Mouse (Mus musculus): ENCODE data around the gene Pik3cg. TPM values are rescaled to one million over a fixed set of nuclear protein-coding genes. Genes with fewer than 3 reads are reported as not detected.
A peak's percentile ranks its signal among the peaks of the same experiment; 100 is the strongest.
"Not testable (repeated sequence)": the region's sequence is repeated elsewhere in the genome, so short reads cannot be mapped to it uniquely, and the experiment has no call there.

The Pik3cg gene
- polyA plus RNA-seq (2015; fragmentation: Nextera tagmentation; extraction: Ambion mirVana) = 2.1 and 2.2 TPM in 2 replicates

DNA sequence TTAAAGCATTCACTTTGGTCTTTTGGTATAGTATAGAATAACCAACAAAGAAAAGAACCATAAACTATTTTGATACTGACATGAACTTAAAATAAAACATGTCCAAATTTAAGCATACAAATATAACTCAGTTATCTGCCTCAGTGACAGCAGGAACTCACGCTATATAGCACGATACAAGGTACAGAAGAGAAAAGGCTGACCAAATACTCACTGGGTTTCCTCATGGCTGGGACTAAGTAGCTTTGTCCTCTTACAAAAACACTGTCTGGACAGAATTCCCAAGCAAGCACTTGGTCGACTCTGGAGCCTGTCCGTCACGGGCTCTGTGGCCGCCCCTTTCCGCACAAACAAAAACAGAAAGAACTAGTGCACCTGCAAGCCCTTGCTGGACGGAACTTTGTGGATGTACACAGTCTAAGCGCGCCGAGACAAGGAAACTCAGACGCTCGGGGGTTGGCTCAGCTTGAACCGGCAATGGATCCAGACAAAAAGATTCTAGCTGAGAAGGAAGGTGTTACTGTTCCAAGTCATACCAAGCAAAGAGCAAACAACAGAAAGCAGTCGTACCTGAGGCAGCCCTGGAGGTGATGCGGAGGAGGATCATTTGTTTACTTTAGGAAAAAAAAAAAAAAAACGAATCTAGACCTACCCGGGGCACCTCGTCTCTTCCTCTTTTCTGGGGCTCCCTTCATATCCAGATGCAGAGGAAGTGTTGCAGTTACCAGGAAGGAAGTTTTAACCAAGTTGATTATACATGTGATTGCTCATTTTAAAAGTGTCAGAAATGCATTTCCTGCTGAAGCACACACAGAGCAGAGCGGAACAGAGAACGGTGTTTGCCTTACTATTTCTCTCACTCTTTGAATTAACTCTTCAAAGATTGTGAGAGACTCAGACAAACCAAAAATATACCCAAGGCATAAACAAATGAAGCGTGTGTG lies at the start of gene Pik3cg:
Gene Pik3cg (minus strand): TSS at position 712 of the 944 bp plus-strand sequence.
- ATAC-seq = peak; percentile 60
- Histone ChIP-seq H3K4me2 (ENCODE audit: low read depth, low read length) (peak within 1 kb of the TSS; percentile 40), H3K27ac (ENCODE audit: low read length) (no peak within 1 kb of the TSS), H3K9me3 (ENCODE audit: control insufficient read depth, low read length) (no peaks in the 10 kb centered on the region), H3K9ac (ENCODE audit: low read depth, low read length) (peak within 1 kb of the TSS; percentile 11; the same call in 1 of the 2 replicates), H3K27me3 (replicated peaks; ENCODE audit: control insufficient read depth, insufficient read depth, low read length) (no peaks in the 10 kb centered on the region), H3K4me3 (ENCODE audit: low read length) (peak within 1 kb of the TSS; percentile 33), H3K4me1 (ENCODE audit: control insufficient read depth, insufficient read depth, low read length) (no peaks in the 10 kb centered on the region), H3K36me3 (ENCODE audit: control insufficient read depth, insufficient read depth, low read length) (no peaks in the 10 kb centered on the region)
- 40% methylated on average over 22 of the region's 22 CpGs for WGBS

DNA sequence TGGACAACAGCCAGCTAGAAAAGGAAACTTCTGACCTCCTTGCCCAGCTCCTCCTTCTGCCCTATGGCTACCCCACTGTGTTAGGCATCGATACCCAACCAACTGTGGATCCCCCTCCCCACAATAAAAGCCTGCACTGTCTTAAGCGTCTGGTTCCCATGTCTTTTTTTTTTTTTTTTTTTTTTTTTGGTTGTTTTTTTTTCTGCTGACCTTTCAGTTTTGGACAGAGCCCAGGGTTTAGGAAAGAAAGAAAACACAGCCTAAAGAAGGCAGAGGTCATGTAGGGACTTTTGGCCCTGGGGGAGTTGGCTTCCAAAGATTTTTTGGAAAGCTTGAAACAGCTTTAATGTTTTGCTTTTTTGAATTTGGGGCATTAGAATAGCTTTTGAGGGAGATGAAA lies 40.0 kb upstream of the Pik3cg start:
- H3K4me1 ChIP-seq (ENCODE audit: control insufficient read depth, insufficient read depth, low read length) = no peaks in the 10 kb centered on the region
- no peaks in the 10 kb centered on the region for H3K9me3 ChIP-seq (ENCODE audit: control insufficient read depth, low read length)
- ATAC-seq = no peak
- H3K4me3 ChIP-seq (ENCODE audit: low read length) = no peak overlapping the region
- H3K9ac ChIP-seq (ENCODE audit: low read depth, low read length) = no peak overlapping the region
- 67% methylated on average over 2 of the region's 2 CpGs for whole genome bisulfite sequencing
- H3K27me3 ChIP-seq (replicated peaks; ENCODE audit: control insufficient read depth, insufficient read depth, low read length) = no peaks in the 10 kb centered on the region
- H3K4me2 ChIP-seq (ENCODE audit: low read depth, low read length) = no peak overlapping the region
- no peaks in the 10 kb centered on the region for H3K36me3 ChIP-seq (ENCODE audit: control insufficient read depth, insufficient read depth, low read length)
- H3K27ac ChIP-seq (ENCODE audit: low read length) = no peak overlapping the region

DNA sequence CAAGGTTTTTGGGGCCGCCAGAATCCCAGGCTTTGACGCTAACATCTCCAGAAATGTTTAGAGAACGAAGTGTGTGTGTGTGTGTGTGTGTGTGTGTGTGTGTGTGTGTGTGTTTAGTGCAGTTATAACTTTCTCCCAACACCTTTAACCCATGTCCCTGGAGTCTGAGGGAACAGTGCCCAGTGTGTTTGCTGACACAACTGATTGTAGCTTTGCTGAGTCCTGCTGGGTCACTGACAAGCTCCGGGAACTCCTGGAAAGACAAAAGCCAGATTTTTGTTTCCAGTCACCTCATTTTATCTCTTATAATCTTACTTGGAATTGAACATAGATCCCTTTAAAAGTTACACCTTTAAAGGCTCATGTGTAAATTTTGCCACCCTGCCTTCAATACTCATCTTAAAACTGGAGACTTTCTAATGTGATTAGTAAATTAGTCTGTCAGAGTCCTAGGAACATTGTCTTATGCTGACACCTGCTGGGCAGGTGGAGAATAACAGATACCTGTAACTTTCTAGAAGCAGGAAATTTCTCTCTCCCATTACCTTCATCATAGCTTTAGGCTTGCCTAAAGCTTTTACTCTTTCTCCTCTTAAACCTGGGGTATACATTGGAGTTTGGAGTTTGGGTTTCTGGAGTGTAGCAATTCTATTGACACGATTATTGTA lies 37.2 kb upstream of the Pik3cg start:
- H3K27ac ChIP-seq (ENCODE audit: low read length) = no peak overlapping the region
- H3K36me3 ChIP-seq (ENCODE audit: control insufficient read depth, insufficient read depth, low read length) = no peaks in the 10 kb centered on the region
- no peak overlapping the region for H3K4me3 ChIP-seq (ENCODE audit: low read length)
- WGBS = 49% methylated on average over 5 of the region's 5 CpGs
- H3K4me2 ChIP-seq (ENCODE audit: low read depth, low read length) = no peak overlapping the region
- no peak overlapping the region for H3K9ac ChIP-seq (ENCODE audit: low read depth, low read length)
- H3K9me3 ChIP-seq (ENCODE audit: control insufficient read depth, low read length) = no peaks in the 10 kb centered on the region
- no peak for ATAC-seq
- H3K4me1 ChIP-seq (ENCODE audit: control insufficient read depth, insufficient read depth, low read length) = no peaks in the 10 kb centered on the region
- no peaks in the 10 kb centered on the region for H3K27me3 ChIP-seq (replicated peaks; ENCODE audit: control insufficient read depth, insufficient read depth, low read length)

DNA sequence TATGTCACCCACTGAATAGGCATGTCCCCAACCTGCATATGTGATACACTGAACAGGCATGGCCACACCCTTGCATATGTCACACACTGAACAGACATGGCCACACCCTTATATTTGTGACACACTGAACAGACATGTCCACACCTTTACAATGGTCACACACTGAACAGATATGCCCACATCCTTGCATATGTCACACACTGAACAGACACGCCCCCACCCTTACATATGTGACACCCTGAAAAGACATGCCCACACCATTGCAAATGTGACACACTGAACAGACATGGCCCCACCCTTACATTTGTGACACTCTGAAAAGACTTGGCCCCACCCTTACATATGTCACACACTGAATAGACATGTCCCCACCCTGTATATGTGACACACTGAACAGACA lies 35.1 kb upstream of the Pik3cg start:
- no peak overlapping the region for H3K4me2 ChIP-seq (ENCODE audit: low read depth, low read length)
- H3K27ac ChIP-seq (ENCODE audit: low read length) = no peak overlapping the region
- H3K4me1 ChIP-seq (ENCODE audit: control insufficient read depth, insufficient read depth, low read length) = no peaks in the 10 kb centered on the region
- no peak overlapping the region for H3K9ac ChIP-seq (ENCODE audit: low read depth, low read length)
- WGBS = 88% methylated on average over 1 of the region's 1 CpGs
- no peak overlapping the region for H3K4me3 ChIP-seq (ENCODE audit: low read length)
- no peaks in the 10 kb centered on the region for H3K9me3 ChIP-seq (ENCODE audit: control insufficient read depth, low read length)
- H3K36me3 ChIP-seq (ENCODE audit: control insufficient read depth, insufficient read depth, low read length) = no peaks in the 10 kb centered on the region
- no peaks in the 10 kb centered on the region for H3K27me3 ChIP-seq (replicated peaks; ENCODE audit: control insufficient read depth, insufficient read depth, low read length)
- ATAC-seq = no peak

DNA sequence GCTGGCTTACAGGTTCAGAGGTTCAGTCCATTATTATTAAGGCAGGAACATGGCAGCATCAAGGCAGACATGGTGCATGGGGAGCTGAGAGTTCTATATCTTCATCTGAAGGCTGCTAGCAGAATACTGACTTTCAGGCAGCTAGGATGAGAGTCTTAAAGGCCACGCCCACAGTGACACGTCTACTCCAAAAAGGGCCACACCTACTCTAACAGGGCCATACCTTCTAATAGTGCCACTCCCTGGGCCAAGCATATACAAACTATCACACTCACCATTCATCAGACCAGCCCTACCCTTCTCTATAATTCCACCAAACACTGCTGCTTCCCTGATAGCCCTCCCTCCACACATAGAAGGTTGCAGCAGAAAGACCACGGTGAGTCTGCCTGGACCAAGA lies 30.7 kb upstream of the Pik3cg start:
- not testable (repeated sequence) for H3K4me2 ChIP-seq (ENCODE audit: low read depth, low read length); H3K4me1 ChIP-seq (ENCODE audit: control insufficient read depth, insufficient read depth, low read length); H3K9ac ChIP-seq (ENCODE audit: low read depth, low read length); H3K4me3 ChIP-seq (ENCODE audit: low read length); ATAC-seq; H3K27me3 ChIP-seq (replicated peaks; ENCODE audit: control insufficient read depth, insufficient read depth, low read length); H3K36me3 ChIP-seq (ENCODE audit: control insufficient read depth, insufficient read depth, low read length); H3K9me3 ChIP-seq (ENCODE audit: control insufficient read depth, low read length); H3K27ac ChIP-seq (ENCODE audit: low read length)
- 72% methylated on average over 3 of the region's 3 CpGs for WGBS

DNA sequence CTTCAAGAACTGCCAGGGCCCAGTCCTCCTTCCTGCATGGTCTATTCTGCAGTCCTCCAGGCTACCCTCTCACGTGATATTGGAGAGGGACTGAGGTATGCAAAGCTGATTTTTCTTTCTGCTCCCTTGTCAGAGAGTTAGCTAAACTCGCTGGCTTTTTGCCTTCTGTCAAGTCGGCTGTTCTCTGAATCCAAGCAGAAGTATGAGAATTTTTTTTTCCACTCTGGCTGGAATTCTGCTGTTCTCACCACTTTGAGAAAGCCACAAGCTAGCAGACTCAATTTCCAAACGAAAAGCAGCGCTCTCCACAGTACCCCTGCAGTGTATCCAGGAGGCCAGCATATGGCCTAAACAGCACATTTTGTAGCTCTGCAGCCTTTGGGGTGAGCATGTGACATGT lies 30.0 kb upstream of the Pik3cg start:
- ATAC-seq = no peak
- H3K4me1 ChIP-seq (ENCODE audit: control insufficient read depth, insufficient read depth, low read length) = no peaks in the 10 kb centered on the region
- H3K4me2 ChIP-seq (ENCODE audit: low read depth, low read length) = no peak overlapping the region
- no peak overlapping the region for H3K9ac ChIP-seq (ENCODE audit: low read depth, low read length)
- no peaks in the 10 kb centered on the region for H3K27me3 ChIP-seq (replicated peaks; ENCODE audit: control insufficient read depth, insufficient read depth, low read length)
- H3K36me3 ChIP-seq (ENCODE audit: control insufficient read depth, insufficient read depth, low read length) = no peaks in the 10 kb centered on the region
- no peak overlapping the region for H3K27ac ChIP-seq (ENCODE audit: low read length)
- H3K4me3 ChIP-seq (ENCODE audit: low read length) = no peak overlapping the region
- 64% methylated on average over 5 of the region's 5 CpGs for WGBS
- no peaks in the 10 kb centered on the region for H3K9me3 ChIP-seq (ENCODE audit: control insufficient read depth, low read length)

DNA sequence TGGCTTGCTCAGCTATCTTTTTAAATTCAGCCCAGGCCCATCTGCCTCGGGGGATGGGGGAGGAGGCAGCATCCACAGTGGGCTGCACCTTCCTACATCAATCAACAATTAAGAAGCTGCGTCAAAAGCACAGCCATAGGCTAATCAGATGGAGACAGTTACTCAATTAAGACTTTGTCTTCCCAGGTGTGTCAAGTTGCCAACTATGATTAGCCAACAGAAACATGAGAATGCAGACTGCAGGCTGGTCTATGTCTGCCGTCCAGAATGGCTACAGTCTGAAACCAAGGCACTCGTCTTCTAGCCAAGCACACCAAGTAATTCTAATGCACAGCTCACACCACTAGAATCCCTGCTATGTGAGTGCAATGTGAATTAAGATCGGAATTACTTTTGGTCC lies 29.4 kb upstream of the Pik3cg start:
- ATAC-seq = no peak
- H3K9me3 ChIP-seq (ENCODE audit: control insufficient read depth, low read length) = no peaks in the 10 kb centered on the region
- 52% methylated on average over 5 of the region's 5 CpGs for WGBS
- H3K4me1 ChIP-seq (ENCODE audit: control insufficient read depth, insufficient read depth, low read length) = no peaks in the 10 kb centered on the region
- no peak overlapping the region for H3K9ac ChIP-seq (ENCODE audit: low read depth, low read length)
- H3K36me3 ChIP-seq (ENCODE audit: control insufficient read depth, insufficient read depth, low read length) = no peaks in the 10 kb centered on the region
- H3K27ac ChIP-seq (ENCODE audit: low read length) = no peak overlapping the region
- H3K27me3 ChIP-seq (replicated peaks; ENCODE audit: control insufficient read depth, insufficient read depth, low read length) = no peaks in the 10 kb centered on the region
- H3K4me2 ChIP-seq (ENCODE audit: low read depth, low read length) = no peak overlapping the region
- H3K4me3 ChIP-seq (ENCODE audit: low read length) = no peak overlapping the region

DNA sequence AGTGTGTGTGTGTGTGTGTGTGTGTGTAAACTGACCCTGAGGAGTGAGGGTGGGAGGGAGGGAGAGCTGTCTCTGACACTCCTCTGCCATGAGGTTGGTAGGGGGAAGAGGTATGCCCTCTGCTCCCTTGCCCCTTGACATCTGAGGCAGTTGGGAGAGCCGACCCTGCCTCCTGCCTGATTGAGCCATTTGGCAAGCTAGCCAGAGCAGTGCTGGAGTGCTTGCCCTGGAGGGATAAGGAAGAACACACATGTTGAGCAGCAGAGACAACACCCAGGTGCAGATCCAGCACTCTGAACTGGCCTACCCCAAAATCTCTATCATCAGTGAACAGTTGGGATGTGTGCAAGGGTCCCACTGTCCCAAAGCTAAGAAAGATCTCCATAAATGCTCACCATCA lies 28.7 kb upstream of the Pik3cg start:
- Histone ChIP-seq H3K4me3 (ENCODE audit: low read length) (no peak overlapping the region), H3K9ac (ENCODE audit: low read depth, low read length) (no peak overlapping the region), H3K4me2 (ENCODE audit: low read depth, low read length) (no peak overlapping the region), H3K9me3 (ENCODE audit: control insufficient read depth, low read length) (no peaks in the 10 kb centered on the region), H3K27me3 (replicated peaks; ENCODE audit: control insufficient read depth, insufficient read depth, low read length) (no peaks in the 10 kb centered on the region), H3K36me3 (ENCODE audit: control insufficient read depth, insufficient read depth, low read length) (no peaks in the 10 kb centered on the region), H3K4me1 (ENCODE audit: control insufficient read depth, insufficient read depth, low read length) (no peaks in the 10 kb centered on the region), H3K27ac (ENCODE audit: low read length) (no peak overlapping the region)
- WGBS = 76% methylated on average over 1 of the region's 1 CpGs
- no peak for ATAC-seq

DNA sequence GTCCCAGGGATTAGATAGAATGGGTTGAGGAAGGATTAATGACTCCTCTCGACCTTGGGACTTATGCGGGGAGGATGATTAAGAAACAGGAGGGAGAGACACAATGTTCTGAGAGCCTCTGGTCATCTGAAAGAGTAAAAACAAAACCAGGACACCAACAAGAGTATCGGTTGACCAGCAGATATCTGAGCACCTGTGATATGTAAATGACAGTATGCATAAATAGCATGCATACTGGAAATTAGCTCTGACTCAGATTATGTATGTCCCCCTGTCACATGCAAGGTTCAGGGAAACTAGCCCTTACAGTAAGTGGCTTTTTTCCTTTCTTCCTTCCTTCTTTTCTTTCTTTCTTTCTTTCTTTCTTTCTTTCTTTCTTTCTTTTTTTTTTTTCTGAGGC lies 28.0 kb upstream of the Pik3cg start:
- WGBS = 81% methylated on average over 3 of the region's 3 CpGs
- no peaks in the 10 kb centered on the region for H3K9me3 ChIP-seq (ENCODE audit: control insufficient read depth, low read length)
- H3K4me1 ChIP-seq (ENCODE audit: control insufficient read depth, insufficient read depth, low read length) = no peaks in the 10 kb centered on the region
- H3K4me2 ChIP-seq (ENCODE audit: low read depth, low read length) = no peak overlapping the region
- H3K27ac ChIP-seq (ENCODE audit: low read length) = no peak overlapping the region
- no peak overlapping the region for H3K9ac ChIP-seq (ENCODE audit: low read depth, low read length)
- H3K4me3 ChIP-seq (ENCODE audit: low read length) = no peak overlapping the region
- no peak for ATAC-seq
- H3K36me3 ChIP-seq (ENCODE audit: control insufficient read depth, insufficient read depth, low read length) = no peaks in the 10 kb centered on the region
- no peaks in the 10 kb centered on the region for H3K27me3 ChIP-seq (replicated peaks; ENCODE audit: control insufficient read depth, insufficient read depth, low read length)
